Mouse (Mus musculus): ENCODE results near the gene Slc22a6.

Slc22a6 gene

DNA sequence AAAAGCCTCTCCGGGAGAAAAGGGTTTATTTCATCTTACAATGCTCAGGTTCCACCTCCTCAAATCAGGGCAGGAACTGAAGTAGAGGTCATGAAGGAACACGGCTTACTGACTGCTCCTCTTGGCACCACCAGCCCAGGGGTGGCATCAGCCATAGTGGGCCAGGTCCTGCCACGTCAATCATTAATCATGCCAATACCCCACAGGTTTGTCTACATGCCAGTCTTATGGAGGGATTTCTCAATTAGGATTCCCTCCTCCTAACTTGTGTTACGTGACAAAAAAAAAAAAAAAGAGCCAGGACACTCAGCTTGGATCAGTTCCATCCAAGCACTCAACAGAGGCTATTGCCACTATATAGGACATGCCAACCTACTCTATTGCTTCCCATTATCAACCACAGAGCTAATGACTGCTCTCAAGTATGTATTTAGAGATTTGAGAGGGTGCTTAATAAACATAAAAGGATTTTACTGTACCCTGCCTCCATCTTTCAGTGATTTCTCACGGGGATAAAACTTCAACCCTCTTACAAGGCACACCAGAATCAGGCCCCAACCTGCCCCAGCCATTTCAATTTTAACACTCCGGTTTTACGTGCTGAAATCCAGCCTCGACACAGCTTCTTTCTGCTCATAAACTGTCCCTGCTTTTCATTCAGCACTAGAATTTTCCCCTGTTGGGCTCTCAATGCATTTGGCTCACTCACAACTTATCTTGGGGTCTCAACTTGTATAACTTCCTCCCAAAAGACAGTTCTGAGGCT lies 6.3 kb upstream of the Slc22a6 start:
- DNase-seq = no peak

DNA sequence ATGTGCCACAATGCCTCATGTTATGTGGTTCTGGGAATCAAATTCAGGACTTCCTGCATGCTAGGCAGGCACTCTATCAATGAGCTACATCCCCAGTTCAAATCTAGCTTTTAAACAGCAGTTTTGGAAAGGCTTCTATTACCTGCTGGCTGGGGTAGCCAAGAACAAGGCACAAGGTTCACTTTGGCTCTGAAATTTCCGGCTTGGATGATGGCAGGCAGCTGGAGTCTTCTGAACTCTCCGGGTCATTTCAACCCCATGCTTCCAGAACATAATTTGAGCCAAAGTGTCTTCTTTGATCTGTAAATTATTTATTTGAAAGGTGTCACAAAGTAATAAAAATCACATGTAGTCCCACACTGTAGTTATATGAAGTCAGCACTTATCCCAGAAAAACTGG lies 4.7 kb upstream of the Slc22a6 start:
- DNase-seq = no peak

DNA sequence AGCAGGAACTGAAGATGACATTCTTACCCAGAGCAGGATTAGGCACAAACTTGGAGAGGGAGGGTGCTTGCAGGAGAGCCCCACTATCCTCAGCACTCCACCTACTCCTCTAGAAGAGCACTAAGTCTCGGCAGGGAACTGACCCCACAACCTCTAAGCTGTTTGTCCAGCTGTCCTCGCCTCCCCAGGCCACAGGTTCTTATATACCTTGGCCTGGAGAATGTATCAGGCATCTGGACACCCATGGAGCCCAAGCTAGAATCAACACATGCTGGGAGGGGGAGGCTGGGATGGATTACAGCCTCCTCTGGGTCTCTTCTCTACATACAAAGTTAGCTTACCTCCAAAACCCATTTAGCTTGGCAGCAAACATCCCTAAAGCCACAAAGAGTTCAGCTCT lies 3.5 kb upstream of the Slc22a6 start:
- DNase-seq = no peak

DNA sequence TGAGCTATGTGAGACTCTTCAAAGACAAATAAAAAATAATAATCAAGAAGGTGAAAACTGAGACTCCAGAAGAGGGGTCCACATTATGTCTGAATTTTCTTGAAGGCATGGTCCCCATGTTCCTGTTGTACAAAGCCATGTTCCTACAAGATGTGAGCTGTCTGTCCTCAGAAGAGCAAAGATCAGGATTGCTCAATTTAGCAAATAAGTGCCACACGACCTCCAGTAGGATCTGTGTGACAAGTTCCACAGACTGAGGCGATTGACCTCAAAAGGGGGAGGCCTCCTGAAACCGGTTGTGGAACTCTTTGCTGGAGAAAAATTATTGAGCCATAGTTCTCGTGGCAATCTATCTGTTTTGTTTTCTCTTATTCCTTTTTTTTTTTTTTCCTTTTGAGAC lies 1.5 kb upstream of the Slc22a6 start:
- no peak for DNase-seq

DNA sequence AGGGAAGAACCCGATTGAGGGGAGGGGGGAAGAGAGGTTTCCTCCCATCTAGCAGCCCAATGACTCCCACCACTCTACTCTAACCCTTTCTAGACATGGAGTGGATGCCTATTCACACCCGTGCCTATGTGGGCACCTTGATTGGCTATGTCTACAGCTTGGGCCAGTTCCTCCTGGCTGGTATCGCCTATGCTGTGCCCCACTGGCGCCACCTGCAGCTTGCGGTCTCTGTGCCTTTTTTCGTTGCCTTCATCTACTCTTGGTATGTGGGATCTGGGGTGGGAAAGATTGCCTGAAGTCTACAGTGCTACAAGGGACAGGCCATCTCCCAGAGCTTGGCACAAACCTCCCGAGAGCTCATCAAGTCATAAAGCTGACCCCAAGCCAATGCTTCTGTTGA lies 3.3 kb downstream of the Slc22a6 start:
- no peak for DNase-seq

DNA sequence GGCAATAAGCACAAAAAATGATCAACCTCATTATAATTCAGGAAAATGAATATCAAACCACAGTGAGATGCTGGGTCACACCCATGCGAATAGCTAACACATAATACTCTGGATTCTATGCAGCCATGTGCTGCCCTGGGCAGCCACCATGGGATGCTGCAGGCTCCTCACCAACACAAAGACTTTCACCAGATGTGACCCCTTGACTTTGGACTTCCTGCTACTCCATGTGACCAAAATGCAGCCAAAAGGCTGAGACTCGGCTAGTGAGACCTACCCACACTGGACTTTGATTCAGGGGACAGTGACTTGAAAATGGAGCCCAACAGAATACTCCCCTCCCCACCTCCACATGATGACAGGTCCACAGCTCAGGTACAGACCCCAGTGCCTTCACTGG lies 12.4 kb downstream of the Slc22a6 start:
- peak; percentile 49 for DNase-seq

DNA sequence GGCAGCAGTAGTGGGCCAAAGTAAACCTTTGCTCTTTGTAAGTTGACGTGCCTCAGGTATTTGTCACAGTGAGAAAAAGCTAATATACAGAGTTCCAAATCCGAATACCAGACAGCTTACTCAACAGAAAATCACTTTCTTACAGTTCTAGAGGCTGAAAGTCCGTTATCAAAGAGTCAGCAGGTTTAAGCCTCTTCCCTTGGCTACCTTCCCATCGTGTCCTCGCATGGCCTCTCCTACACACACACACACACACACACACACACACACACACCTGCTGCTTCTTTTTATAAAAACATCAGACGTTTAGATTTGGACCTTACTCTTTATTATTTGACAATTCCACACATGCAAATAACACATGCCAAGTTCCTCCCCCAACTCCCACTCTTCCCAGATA lies 13.0 kb downstream of the Slc22a6 start:
- no peak for DNase-seq

DNA sequence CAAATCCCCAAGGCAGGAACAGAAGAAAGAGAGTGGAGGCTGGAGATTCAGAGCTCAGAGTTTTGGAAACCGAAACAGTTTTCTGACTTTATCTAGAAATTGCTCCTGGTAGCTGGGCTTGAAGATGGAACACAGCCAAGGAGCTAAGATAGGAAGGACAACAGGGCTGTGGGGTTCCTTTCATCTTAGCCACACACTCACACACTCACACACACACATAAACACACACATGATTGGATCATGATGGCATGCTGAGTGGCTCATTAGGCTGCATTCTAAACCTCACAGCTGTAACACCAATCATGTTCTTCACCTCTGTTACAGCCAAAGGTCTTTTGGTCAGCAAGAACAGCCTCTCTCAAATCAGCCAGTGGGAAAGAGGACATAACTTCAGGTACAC lies 14.2 kb downstream of the Slc22a6 start:
- DNase-seq = no peak

DNA sequence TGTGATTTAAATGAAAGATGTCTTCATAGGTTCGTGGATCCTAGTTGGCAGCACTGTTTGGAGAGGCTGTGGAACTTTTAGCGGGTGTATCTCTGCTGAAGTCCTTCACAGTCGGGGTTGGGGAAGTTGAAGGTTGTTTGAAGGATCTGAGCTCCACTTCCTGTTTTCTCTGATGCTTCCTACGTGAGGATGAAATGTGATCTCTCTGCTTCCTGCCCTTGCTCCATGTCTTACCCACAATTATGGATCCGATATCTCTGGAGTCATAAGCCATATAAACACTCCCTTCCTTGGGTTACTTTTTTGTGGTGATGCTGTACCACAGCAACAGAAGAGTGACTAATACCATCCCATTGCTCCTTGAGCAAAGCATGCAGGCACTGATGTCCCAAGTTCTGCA lies 24.2 kb downstream of the Slc22a6 start:
- DNase-seq = no peak

DNA sequence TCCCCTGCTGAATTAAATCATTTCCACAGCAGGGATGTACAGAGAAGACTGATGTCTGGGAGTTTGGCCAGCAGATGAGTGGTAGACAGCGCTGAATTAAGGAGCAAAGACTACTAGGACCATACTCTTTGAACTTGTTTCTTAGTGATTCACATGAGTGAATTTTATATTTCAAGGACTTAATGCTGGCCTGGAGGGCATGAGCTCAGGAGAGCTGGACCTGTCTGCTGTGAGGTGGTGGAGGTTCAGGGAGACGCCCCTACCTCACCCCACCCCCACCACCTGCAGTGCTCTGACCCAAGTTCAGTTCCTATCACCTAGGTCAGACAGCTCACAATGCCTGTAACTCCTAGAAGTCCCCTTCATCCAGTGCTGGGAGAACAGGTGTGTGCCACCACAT lies 28.6 kb downstream of the Slc22a6 start:
- no peak for DNase-seq

DNA sequence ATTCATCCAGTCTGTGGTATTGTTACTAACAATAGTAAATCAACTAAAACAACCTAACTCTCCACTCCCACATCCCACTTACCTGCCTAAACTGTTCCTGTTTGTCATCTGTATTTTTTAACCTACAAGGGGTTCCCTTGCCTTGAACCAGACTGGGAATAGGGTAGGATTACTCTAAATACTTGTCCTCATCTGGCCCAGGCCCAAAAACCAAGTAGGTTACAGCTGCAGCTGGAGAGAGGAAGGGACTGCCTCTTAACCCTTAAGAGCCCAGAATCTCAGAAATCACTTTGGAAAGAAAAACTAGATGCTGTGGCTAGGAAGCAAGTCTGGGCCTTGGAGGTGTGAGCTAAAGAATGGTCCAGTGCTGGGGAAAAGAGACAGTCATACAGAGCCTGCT lies 38.0 kb downstream of the Slc22a6 start:
- DNase-seq = no peak

DNA sequence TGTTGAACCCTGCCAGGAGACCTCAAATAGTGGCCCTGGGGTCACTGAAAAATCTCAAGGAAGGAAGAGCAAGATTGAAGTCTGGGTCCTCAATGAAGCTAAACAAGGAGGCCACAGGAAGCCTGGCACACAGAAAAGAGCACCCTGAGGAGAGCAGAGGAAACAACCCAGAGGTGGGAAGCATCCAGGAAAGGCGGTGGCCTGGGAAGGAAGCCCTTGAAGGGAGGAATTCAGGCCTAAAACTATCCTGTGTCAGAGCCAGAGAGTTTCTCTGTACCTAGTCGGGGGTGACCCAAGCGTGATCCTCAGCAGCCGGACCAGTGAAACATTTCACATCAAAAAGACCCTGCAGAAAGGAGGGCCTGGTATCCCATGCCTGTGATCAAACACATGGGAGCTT lies 38.5 kb downstream of the Slc22a6 start:
- no peak for DNase-seq

DNA sequence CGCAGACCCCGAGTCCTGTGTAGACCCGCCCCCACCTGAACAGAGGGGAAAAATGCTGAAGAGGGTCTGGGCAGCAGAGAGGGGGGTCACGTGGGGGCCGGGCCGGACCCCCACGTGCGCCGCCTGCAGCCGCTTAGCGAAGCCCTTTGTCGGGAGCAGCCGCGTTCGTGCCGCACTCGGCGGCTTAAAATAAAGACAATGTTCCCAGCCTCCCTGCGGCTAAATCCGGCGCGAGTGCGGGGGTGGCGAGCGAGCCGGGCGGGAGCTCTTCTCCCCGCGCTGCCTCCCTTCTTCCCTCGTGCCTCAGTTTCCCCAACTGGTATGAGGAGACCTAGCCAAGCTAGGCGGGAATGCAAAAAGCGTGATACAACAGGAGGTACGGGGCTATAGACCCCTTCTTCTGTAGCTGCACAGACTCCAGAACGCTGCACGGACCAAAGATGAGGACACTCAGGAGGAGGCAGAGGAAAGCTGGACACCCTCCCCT lies 44.0 kb downstream of the Slc22a6 start:
- DNase-seq = no peak

DNA sequence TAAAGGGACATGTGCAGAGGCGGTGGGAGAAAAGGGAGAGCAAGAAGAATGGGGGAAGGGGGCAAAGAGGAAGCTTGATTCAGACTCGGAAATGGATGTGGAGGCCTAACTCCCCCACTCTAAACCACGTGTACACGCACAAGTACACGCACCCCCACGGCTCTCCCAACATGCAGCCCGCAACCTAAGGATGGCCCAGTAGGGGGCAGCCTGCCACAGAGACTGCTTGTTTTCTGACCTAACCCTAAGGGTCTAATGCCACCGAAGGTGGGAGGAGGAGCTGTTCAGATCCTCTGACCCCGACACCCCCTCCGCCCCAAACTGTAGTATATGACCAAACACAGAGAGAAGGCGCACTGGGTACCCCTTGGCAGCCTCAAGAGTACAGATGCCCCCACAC lies 44.5 kb downstream of the Slc22a6 start:
- DNase-seq = peak; percentile 62

DNA sequence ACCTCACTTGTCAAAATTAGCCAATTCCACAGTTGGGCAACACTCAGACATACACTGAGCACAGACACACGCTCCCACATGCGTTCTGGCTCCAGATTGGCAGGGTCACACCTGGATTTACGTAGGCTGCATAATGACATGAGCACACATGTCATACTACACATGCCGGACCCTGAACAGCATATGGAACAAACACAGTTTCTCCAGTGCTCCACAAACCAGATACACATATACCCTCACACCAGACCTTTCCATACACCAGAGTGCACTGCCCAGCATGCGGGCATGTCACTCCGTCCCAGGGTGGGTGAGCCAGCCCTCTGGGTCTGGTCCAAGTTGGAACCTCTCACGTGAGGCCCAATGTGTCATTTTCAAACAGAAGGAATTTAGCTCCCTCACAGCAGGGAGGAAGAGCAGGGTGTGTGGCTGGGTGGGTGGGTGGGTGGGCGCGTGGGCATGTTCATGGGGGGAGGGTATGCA lies 45.6 kb downstream of the Slc22a6 start, which contains the start of gene Chrm1:
Gene Chrm1, plus strand, starts transcription at position 430 of the 480 bp plus-strand sequence.
- DNase-seq = no peak

DNA sequence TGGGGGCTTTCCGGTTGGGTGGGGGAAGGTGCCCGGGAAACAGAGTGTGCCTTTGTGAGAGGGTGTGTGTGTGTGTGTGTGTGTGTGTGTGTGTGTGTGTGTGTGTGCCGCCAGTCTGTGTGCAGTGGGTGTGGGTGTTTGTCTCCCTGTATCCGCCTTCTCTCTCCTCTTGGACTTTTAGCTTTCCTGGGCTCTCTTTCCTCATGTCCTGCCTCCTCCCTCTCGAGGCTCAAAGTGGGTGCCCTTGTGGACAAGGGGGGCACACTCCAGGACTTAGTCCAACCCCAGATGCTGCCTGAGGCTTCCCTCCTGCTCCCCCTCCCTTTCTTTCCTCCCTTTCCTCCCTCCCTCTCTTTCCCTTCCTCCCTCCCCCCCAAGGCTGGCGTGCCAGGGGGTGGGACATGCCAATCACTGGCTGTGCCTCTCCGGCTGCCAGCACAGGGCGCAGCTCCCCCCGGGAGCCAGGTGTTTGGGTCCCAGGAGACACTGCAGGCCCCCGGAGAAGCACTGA lies 46.1 kb downstream of the Slc22a6 start:
- no peak for DNase-seq

DNA sequence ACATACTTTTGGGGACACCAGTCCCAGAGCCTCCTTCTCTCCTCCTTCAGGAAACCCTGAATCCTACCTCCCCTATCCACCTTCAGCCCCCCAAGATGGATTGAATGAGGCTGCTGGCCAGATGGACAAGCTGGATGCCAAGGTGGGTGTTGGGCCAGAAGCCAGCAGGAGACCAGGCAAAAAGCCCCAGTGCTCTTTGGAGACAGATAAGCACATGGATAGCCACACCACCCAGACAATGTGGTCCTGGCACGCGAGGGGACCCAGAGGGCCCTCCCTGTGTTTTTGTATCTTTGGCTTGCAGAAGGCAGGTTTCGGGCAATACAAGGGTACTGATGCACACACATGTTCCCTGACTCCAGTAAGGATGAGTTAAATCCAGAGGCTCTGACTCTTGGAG lies 47.0 kb downstream of the Slc22a6 start:
- DNase-seq = no peak

DNA sequence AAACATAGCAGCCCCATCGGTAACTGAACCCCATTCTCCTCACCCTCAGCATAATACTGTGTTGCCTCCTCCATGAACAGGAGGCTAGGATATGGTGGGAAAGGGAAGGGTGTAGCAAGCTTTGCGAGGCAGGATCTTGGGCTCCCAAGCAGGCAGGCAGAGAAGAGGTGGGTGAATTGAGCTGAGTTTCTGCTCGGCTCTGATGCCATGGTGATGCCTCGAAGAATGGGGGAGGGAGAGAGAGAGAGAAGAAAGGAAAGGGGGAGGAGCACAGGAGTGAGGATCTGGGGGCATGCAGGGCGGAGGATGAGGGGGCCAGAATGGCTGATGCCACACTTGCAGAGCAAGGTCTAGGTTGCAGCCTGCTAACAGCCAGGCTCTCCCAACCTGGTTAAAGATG lies 47.9 kb downstream of the Slc22a6 start:
- no peak for DNase-seq

DNA sequence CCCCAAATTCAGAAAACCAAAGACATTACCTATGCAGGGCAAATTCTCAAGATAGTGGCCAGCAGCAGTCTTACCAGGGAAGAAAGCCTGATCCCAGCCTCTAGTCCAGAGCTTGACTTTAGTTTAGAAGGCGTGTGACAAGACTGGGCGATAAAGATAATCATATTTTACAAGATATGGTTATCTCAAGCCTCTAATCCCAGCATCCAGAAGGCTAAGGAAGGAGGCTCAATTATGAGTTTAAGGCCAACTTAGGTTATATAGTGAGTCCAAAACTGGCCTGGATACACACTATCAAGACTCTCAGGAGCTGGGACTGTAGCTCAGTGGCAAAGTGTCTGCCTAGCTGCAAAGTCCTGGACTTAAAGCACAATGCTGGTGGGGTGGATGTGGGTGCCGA lies 55.0 kb downstream of the Slc22a6 start:
- DNase-seq = no peak

DNA sequence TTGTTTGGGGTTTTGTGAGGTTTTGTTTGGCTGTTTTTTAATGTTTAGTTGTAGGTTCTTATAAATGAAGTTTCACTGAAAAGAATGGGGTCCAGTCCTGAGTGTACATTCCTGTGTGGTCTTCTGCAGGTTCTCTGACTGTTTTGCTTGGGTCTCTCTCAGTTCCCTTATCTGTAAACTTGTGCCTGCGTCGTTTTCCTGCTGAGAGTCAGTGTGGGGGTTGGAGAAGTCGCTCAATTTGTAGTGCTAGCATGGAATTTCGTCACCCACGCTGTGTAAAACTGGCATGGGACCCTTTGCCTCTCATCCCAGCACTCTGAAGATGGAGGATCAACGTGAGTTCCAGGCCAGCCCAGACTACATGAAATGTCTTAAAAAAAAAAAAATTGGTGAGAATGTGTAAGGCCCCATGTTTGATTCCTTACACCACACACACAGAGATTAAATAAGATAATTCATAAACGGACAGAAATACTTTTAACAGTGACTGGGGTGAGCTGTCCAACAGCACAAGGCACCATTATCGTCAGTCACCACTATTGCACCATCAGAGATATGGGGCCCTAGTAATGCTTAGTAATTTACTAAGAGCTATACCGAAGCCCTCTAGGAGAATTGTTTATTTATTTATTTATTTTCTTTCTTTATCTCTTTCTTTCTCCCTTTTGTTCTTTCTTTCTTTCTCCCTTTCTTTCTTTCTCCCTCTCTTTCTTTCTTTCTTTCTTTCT lies 55.7 kb downstream of the Slc22a6 start:
- DNase-seq = no peak

Measured in kidney, adult 18-20 months (tissue).